Mouse (Mus musculus) stomach, postnatal 0 days (tissue): ENCODE measurements around the gene Iqcd. TPM values are rescaled to one million over a fixed set of nuclear protein-coding genes. Genes with fewer than 3 reads are reported as not detected.

Experiments
- ATAC-seq: fragments of 200-750 bp; cut with Nextera tagmentation; 2 replicates; pipeline ENCODE4 v1.8.0; 2017; ENCODE audit not compliant: low FRiP score, low TSS enrichment
- DNase-seq: peaks from one replicate; pipeline ENCODE4 v3.0.0-alpha.2; 2016; ENCODE audit warnings: low spot score
- H3K27ac ChIP-seq: fragments of 300-500 bp; sonication (generic); replicated peaks from 2 replicates; pipeline ENCODE4 v1.5.1; 2014; ENCODE audit warnings: mild to moderate bottlenecking, control low read depth
- H3K27me3 ChIP-seq: fragments of 300-500 bp; sonication (generic); 2 replicates; pipeline ENCODE4 v1.6.1; 2014; ENCODE audit warnings: low read length; ENCODE audit not compliant: control insufficient read depth, insufficient read depth
- H3K36me3 ChIP-seq: fragments of 300-500 bp; sonication (generic); 2 replicates; pipeline ENCODE4 v1.6.1; 2014; ENCODE audit warnings: low read length, mixed read lengths; ENCODE audit not compliant: control insufficient read depth, insufficient read depth
- H3K4me1 ChIP-seq: fragments of 300-500 bp; sonication (generic); replicated peaks from 2 replicates; pipeline ENCODE4 v1.6.1; 2014; ENCODE audit warnings: antibody characterized with exemption; ENCODE audit not compliant: control insufficient read depth, insufficient read depth
- H3K4me2 ChIP-seq: fragments of 300-500 bp; sonication (generic); replicated peaks from 2 replicates; pipeline ENCODE4 v1.6.1; 2014; ENCODE audit warnings: low read depth, mild to moderate bottlenecking, control low read depth, moderate library complexity
- H3K4me3 ChIP-seq: fragments of 300-500 bp; sonication (generic); 2 replicates; pipeline ENCODE4 v1.5.1; 2014; ENCODE audit warnings: low read depth, low read length, control low read depth
- H3K9ac ChIP-seq: fragments of 300-500 bp; sonication (generic); 2 replicates; pipeline ENCODE4 v1.6.1; 2014; ENCODE audit warnings: mild to moderate bottlenecking, low read length, control low read depth, mixed read lengths
- H3K9me3 ChIP-seq: fragments of 300-500 bp; sonication (generic); 2 replicates; pipeline ENCODE4 v1.6.1; 2016; ENCODE audit warnings: low read length; ENCODE audit not compliant: control insufficient read depth
- CTCF ChIP-seq: IDR thresholded peaks from 2 replicates; pipeline ENCODE4 v1.5.1; 2016; ENCODE audit warnings: antibody characterized with exemption, low read depth, mild to moderate bottlenecking, moderate library complexity
- EP300 ChIP-seq: optimal IDR thresholded peaks from 2 replicates; pipeline ENCODE3; 2016; ENCODE audit warnings: antibody characterized with exemption
- WGBS: fragments of 180-500 bp; shearing (Covaris S2); extraction: QIAGEN DNeasy Blood & Tissue Kit; methylation state at CpG from one replicate; pipeline ENCODE4 v1.1.7; 2014; 5-methylcytosine and 5-hydroxymethylcytosine counted together
- polyA plus RNA-seq: library from polyadenylated mRNA; unstranded; fragments of >200 nt; fragmentation: Nextera tagmentation; extraction: Ambion mirVana; gene quantifications from 2 replicates; pipeline ENCODE4 v1.2.1, GENCODE M21; 2015

The Iqcd gene
- polyA plus RNA-seq, 1 experiment from 2014 or later, result 0.36 TPM

DNA sequence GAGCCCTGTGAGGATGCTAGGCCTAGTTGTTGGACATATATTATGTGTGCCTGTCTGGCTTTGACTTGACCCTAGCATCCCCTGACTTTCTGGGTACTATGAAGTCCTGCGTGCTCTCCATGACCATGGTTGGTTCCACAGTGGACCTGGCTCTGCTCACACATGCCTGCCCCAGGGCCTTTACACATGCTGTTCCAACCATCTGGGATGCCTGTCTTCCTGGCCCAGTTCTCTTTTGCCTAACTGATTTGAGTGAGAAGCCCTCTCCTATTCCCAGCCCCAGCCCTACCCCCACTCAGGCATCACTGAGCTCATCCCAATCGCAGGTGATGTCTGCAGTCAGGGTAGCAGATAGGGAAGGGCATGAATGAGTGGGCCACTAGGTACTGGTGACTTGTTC lies 65.1 kb downstream of the Iqcd start:
- DNase-seq, result no peak
- Histone ChIP-seq H3K27me3 (0 out of 2 replicates have a peak, but pooled peaks cover 3% of the 10 kb centered on the region), H3K9me3 (no peaks in the 10 kb centered on the region), H3K4me1 (no peaks in the 10 kb centered on the region), H3K4me3 (no peak overlapping the region), H3K27ac (no peak overlapping the region), H3K36me3 (no peaks in the 10 kb centered on the region), H3K9ac (no peak overlapping the region), H3K4me2 (no peak overlapping the region)
- WGBS, result 86% methylated on average over 2 of the region's 2 CpGs
- TF ChIP-seq EP300 (no peak), CTCF (no peak)
- no peak for ATAC-seq

DNA sequence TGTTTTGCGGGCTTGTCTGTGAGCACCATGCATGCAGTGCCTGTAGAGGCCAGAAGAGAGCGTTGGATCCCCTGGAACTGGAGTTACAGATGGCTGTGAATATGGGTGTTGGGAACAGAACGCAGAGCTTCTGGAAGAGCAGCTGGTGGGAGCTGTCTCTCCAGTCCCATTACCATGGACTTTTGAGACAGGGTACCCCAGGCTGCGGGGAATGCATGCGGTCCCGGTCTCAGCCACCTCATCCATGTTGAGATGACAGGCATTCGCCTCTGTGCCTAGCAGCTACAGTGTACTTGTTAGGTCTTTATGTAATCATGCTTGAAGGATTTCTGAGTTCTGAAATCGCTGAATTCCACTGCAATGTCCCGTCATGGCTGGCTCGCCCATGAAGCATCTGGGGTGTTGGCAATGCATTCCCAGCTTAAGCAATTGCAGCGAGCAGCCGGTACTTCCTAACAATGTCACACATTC lies 67.5 kb downstream of the Iqcd start:
- Histone ChIP-seq H3K4me2 (no peak overlapping the region), H3K27ac (no peak overlapping the region), H3K4me3 (no peak overlapping the region), H3K4me1 (no peaks in the 10 kb centered on the region), H3K36me3 (no peaks in the 10 kb centered on the region), H3K27me3 (no peaks in the 10 kb centered on the region), H3K9ac (no peak overlapping the region), H3K9me3 (no peaks in the 10 kb centered on the region)
- 71% methylated on average over 12 of the region's 12 CpGs for WGBS
- ATAC-seq, result no peak
- no peak for DNase-seq
- TF ChIP-seq CTCF, result no peak
- TF ChIP-seq EP300, result no peak

Other genes with a start within 250 kb of the Iqcd start
- 0.16 and 0.18 TPM in 2 replicates for gene Lhx5, start 157.3 kb upstream of the Iqcd start, polyA plus RNA-seq
- 16.2 and 16.8 TPM in 2 replicates for gene Sdsl, start 116.2 kb upstream of the Iqcd start, polyA plus RNA-seq
- not detected in 2 replicates for gene Sds, start 112.5 kb upstream of the Iqcd start, polyA plus RNA-seq
- 42.6 and 45.9 TPM in 2 replicates for gene Plbd2, start 85.4 kb upstream of the Iqcd start, polyA plus RNA-seq
- 4.9 and 5.2 TPM in 2 replicates for gene Slc8b1, start 77.8 kb upstream of the Iqcd start, polyA plus RNA-seq
- gene Tpcn1, start 343 bp upstream of the Iqcd start, polyA plus RNA-seq, result 12.7 and 13.9 TPM in 2 replicates
- gene Rita1, start 23.6 kb downstream of the Iqcd start, polyA plus RNA-seq, result 12.1 TPM in 2 replicates
- gene Ddx54, start 23.7 kb downstream of the Iqcd start, polyA plus RNA-seq, result 22.5 and 23.0 TPM in 2 replicates
- gene Cfap73, start 45.2 kb downstream of the Iqcd start, polyA plus RNA-seq, result 0.10 TPM in 1 of 2 replicates, not detected in the other
- gene Rasal1, start 59.8 kb downstream of the Iqcd start, polyA plus RNA-seq, result 0.08 and 0.44 TPM in 2 replicates
- gene Dtx1, start 122.9 kb downstream of the Iqcd start, polyA plus RNA-seq, result 2.0 and 3.1 TPM in 2 replicates
- gene Oas2, start 160.8 kb downstream of the Iqcd start, polyA plus RNA-seq, result 0.59 and 0.74 TPM in 2 replicates
- gene Oas3, start 188.6 kb downstream of the Iqcd start, polyA plus RNA-seq, result 0.40 and 0.41 TPM in 2 replicates
- not detected in 2 replicates for gene Oas1e, start 206.5 kb downstream of the Iqcd start, polyA plus RNA-seq
- gene Oas1c, start 223.5 kb downstream of the Iqcd start, polyA plus RNA-seq, result 1.1 and 1.2 TPM in 2 replicates